ENCODE assay signal across 10 mouse cellular contexts in the genomic region with DNA sequence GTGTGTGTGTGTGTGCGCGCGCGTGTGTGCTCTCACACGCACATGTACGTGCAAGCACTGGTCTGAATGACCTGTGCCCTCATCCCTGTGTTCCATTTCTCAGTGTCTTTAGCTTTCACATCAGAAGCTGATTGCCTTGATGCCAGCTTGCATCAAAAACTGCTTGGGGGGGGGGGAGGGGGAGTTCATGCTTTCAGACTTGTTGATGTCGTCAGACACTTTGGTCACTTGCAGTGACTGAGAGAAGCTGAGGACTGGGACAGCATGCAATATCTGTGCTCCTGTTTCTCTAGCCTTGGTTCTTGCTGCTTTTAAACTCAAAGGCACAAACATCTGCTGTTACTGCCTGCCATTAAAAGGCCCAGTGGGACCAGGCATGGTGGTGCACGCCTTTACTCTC. TPM values are rescaled to one million over a fixed set of nuclear protein-coding genes. Genes with fewer than 3 reads are reported as not detected.
DNase-seq lines count a peak whose midpoint lies in the region; ATAC-seq lines count a peak whose summit lies in the region.
"Had no signal": no experiment of that assay in that cellular context is flagged by ENCODE, and none has a peak within 500 bp of the region (broad histone marks: within the 10 kb centered on the region; RNA-seq: fewer than 3 reads in every experiment).

No protein-coding gene starts in this region.

- no peaks in the 10 kb centered on the region for H3K9me3 ChIP-seq in forebrain, embryonic 14.5 days (replicated peaks; ENCODE audit: control insufficient read depth, low read length)
- H3K9me3 ChIP-seq in forebrain, embryonic 16.5 days (ENCODE audit: control insufficient read depth, low read length), result no peaks in the 10 kb centered on the region
- H3K9me3 ChIP-seq in kidney, embryonic 15.5 days (replicated peaks), result no peaks in the 10 kb centered on the region
- no peaks in the 10 kb centered on the region for H3K9me3 ChIP-seq in hindbrain, embryonic 14.5 days (ENCODE audit: control insufficient read depth, low read length)
- H3K9me3 ChIP-seq in midbrain, embryonic 15.5 days, result no peaks in the 10 kb centered on the region

- no peak for DNase-seq in forebrain, embryonic 14.5 days (ENCODE audit: low spot score)
- no peak for DNase-seq in kidney, adult 11 months
- no peak for DNase-seq in hindbrain, embryonic 14.5 days (ENCODE audit: low spot score)
- no peak for DNase-seq in layer of hippocampus, postnatal 14 days (ENCODE audit: low spot score in 2 of 2)
- DNase-seq in layer of hippocampus, adult 8-10 months (ENCODE audit: low spot score in 2 of 2), result no peak
- DNase-seq: B cell, adult 2 months; embryo, embryonic 11 days had no signal

- no peaks in the 10 kb centered on the region for H3K36me3 ChIP-seq in forebrain, embryonic 14.5 days (ENCODE audit: control insufficient read depth, insufficient read depth, low read length)
- no peaks in the 10 kb centered on the region for H3K36me3 ChIP-seq in forebrain, embryonic 16.5 days (ENCODE audit: control insufficient read depth, insufficient read depth)
- H3K36me3 ChIP-seq in kidney, embryonic 15.5 days, result no peaks in the 10 kb centered on the region
- H3K36me3 ChIP-seq in hindbrain, embryonic 14.5 days (replicated peaks; ENCODE audit: control insufficient read depth, insufficient read depth), result no peaks in the 10 kb centered on the region
- no peaks in the 10 kb centered on the region for H3K36me3 ChIP-seq in midbrain, embryonic 15.5 days (replicated peaks)

- no peak overlapping the region for H3K4me3 ChIP-seq in forebrain, embryonic 14.5 days (ENCODE audit: low read depth, low read length)
- no peak overlapping the region for H3K4me3 ChIP-seq in forebrain, embryonic 16.5 days (replicated peaks; ENCODE audit: low read length)
- no peak overlapping the region for H3K4me3 ChIP-seq in kidney, embryonic 15.5 days (replicated peaks)
- no peak overlapping the region for H3K4me3 ChIP-seq in hindbrain, embryonic 14.5 days (replicated peaks; ENCODE audit: low read length)
- no peak overlapping the region for H3K4me3 ChIP-seq in midbrain, embryonic 15.5 days

- peaks cover 11% of the 10 kb centered on the region for H3K4me1 ChIP-seq in forebrain, embryonic 14.5 days (ENCODE audit: control insufficient read depth, insufficient read depth, low read length)
- peaks cover 17% of the 10 kb centered on the region for H3K4me1 ChIP-seq in forebrain, embryonic 16.5 days (replicated peaks; ENCODE audit: control insufficient read depth, insufficient read depth, low read length)
- H3K4me1 ChIP-seq in kidney, embryonic 15.5 days, result peaks cover 32% of the 10 kb centered on the region
- peaks cover 15% of the 10 kb centered on the region; the same call in 1 of the 2 replicates for H3K4me1 ChIP-seq in hindbrain, embryonic 14.5 days (replicated peaks; ENCODE audit: control insufficient read depth, insufficient read depth, low read length)
- peaks cover 14% of the 10 kb centered on the region; the same call in 1 of the 2 replicates for H3K4me1 ChIP-seq in midbrain, embryonic 15.5 days

- H3K27ac ChIP-seq in forebrain, embryonic 14.5 days (ENCODE audit: low read depth, low read length), result peak overlapping the region; percentile 64; the same call in 1 of the 2 replicates
- no peak overlapping the region for H3K27ac ChIP-seq in forebrain, embryonic 16.5 days (ENCODE audit: low read length)
- peak overlapping the region; percentile 78 for H3K27ac ChIP-seq in kidney, embryonic 15.5 days
- peak overlapping the region; percentile 58 for H3K27ac ChIP-seq in hindbrain, embryonic 14.5 days
- peak overlapping the region; percentile 56 for H3K27ac ChIP-seq in midbrain, embryonic 15.5 days

- H3K4me2 ChIP-seq in forebrain, embryonic 14.5 days (ENCODE audit: low read length), result no peak overlapping the region
- H3K4me2 ChIP-seq in forebrain, embryonic 16.5 days (ENCODE audit: low read length), result no peak overlapping the region
- H3K4me2 ChIP-seq in kidney, embryonic 15.5 days, result no peak overlapping the region
- H3K4me2 ChIP-seq in hindbrain, embryonic 14.5 days (replicated peaks), result no peak overlapping the region
- no peak overlapping the region for H3K4me2 ChIP-seq in midbrain, embryonic 15.5 days

- no peak overlapping the region for H3K9ac ChIP-seq in forebrain, embryonic 14.5 days (ENCODE audit: low read length)
- H3K9ac ChIP-seq in forebrain, embryonic 16.5 days (replicated peaks; ENCODE audit: low read depth, low read length), result no peak overlapping the region
- no peak overlapping the region for H3K9ac ChIP-seq in kidney, embryonic 15.5 days
- no peak overlapping the region for H3K9ac ChIP-seq in hindbrain, embryonic 14.5 days
- no peak overlapping the region for H3K9ac ChIP-seq in midbrain, embryonic 15.5 days

- no peak for ATAC-seq in forebrain, embryonic 14.5 days
- ATAC-seq in forebrain, embryonic 16.5 days, result no peak
- ATAC-seq in kidney, embryonic 15.5 days (replicated peaks; ENCODE audit: low FRiP score), result no peak
- no peak for ATAC-seq in hindbrain, embryonic 14.5 days (ENCODE audit: low FRiP score)
- ATAC-seq in midbrain, embryonic 15.5 days (replicated peaks), result no peak

- 83% methylated on average over 8 of the region's 8 CpGs for WGBS in forebrain, embryonic 14.5 days
- 78% methylated on average over 8 of the region's 8 CpGs for WGBS in forebrain, embryonic 16.5 days
- WGBS in kidney, embryonic 15.5 days, result 69% methylated on average over 8 of the region's 8 CpGs
- 86% methylated on average over 8 of the region's 8 CpGs for WGBS in hindbrain, embryonic 14.5 days
- 86% methylated on average over 8 of the region's 8 CpGs for WGBS in midbrain, embryonic 15.5 days

- no peaks in the 10 kb centered on the region for H3K27me3 ChIP-seq in forebrain, embryonic 14.5 days (replicated peaks; ENCODE audit: control insufficient read depth, insufficient read depth, low read length)
- H3K27me3 ChIP-seq in forebrain, embryonic 16.5 days (replicated peaks; ENCODE audit: control insufficient read depth, insufficient read depth, low read length), result no peaks in the 10 kb centered on the region
- no peaks in the 10 kb centered on the region for H3K27me3 ChIP-seq in kidney, embryonic 15.5 days
- no peaks in the 10 kb centered on the region for H3K27me3 ChIP-seq in hindbrain, embryonic 14.5 days (ENCODE audit: control insufficient read depth, insufficient read depth, low read length)
- H3K27me3 ChIP-seq in midbrain, embryonic 15.5 days (replicated peaks), result no peaks in the 10 kb centered on the region

RNA-seq across cellular contexts. Expression of a gene that starts 36.7 kb away (rescaled TPM):
- polyA plus RNA-seq in forebrain, embryonic 14.5 days (2014; fragmentation: Nextera tagmentation; extraction: Ambion mirVana), result 65.2 and 66.1 TPM in 2 replicates
- 67.1 and 72.7 TPM in 2 replicates for polyA plus RNA-seq in forebrain, embryonic 16.5 days (2015; fragmentation: Nextera tagmentation; extraction: Ambion mirVana)
- 65.1 and 75.7 TPM in 2 replicates for polyA plus RNA-seq in kidney, embryonic 15.5 days (2015; fragmentation: Nextera tagmentation; extraction: Ambion mirVana)
- polyA plus RNA-seq in hindbrain, embryonic 14.5 days (2014; fragmentation: Nextera tagmentation; extraction: Ambion mirVana), result 47.4 and 51.8 TPM in 2 replicates
- polyA plus RNA-seq in midbrain, embryonic 15.5 days (2015; fragmentation: Nextera tagmentation; extraction: Ambion mirVana), result 58.1 and 63.1 TPM in 2 replicates
- total RNA-seq in layer of hippocampus, postnatal 14 days (2021), result 10 to 100 TPM; 29.7 to 35.7 TPM
- total RNA-seq in layer of hippocampus, adult 8-10 months (2022), result 10 to 100 TPM; 33.2 to 40.6 (median 37.4) TPM

RNA-seq across cellular contexts. Expression of a gene that starts 37.3 kb away (rescaled TPM):
- 39.4 and 40.3 TPM in 2 replicates for polyA plus RNA-seq in forebrain, embryonic 14.5 days (2014; fragmentation: Nextera tagmentation; extraction: Ambion mirVana)
- polyA plus RNA-seq in forebrain, embryonic 16.5 days (2015; fragmentation: Nextera tagmentation; extraction: Ambion mirVana), result 27.8 and 36.5 TPM in 2 replicates
- polyA plus RNA-seq in kidney, embryonic 15.5 days (2015; fragmentation: Nextera tagmentation; extraction: Ambion mirVana), result 12.4 and 14.4 TPM in 2 replicates
- polyA plus RNA-seq in hindbrain, embryonic 14.5 days (2014; fragmentation: Nextera tagmentation; extraction: Ambion mirVana), result 62.3 and 69.0 TPM in 2 replicates
- polyA plus RNA-seq in midbrain, embryonic 15.5 days (2015; fragmentation: Nextera tagmentation; extraction: Ambion mirVana), result 68.2 and 71.9 TPM in 2 replicates
- total RNA-seq in layer of hippocampus, postnatal 14 days (2021), result 10 to 100 TPM; 38.0 to 39.5 TPM
- total RNA-seq in layer of hippocampus, adult 8-10 months (2022), result 10 to 100 TPM; 40.2 to 47.4 (median 41.6) TPM
